Mouse (Mus musculus) 416B (cell line): ENCODE results near the gene Prm3.

Experiments
- DNase-seq: peaks from one replicate; pipeline ENCODE4 v3.0.0; 2011; ENCODE audit warnings: low read depth

Prm3 gene

GRCm38 (mm10) chr16:10770531-10771325, 20.0 kb downstream of the Prm3 start:
- DNase-seq = no peak

- no peak for DNase-seq
Measured at GRCm38 (mm10) chr16:10769661-10770060, 21.1 kb downstream of the Prm3 start.

- peak; percentile 87 for DNase-seq
Measured at GRCm38 (mm10) chr16:10768821-10769220, 21.9 kb downstream of the Prm3 start.

DNA sequence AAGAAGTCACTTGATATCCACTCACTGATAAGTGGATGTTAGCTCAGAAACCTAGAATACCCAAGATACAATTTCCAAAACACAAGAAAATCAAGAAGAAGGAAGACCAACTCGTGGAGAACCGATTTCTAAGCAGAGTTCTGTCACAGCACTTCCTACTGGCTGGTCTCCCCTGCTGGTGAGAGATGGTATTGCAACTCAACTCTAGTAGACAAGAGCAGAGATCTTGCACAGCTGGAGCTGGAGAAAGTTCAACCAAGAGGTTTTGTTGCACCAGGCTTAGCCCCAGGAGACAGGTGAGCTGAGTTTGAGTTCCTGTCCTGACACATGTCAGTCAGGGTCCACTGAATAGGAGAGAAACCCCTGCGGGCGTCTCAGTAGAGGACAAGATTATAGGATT, 23.6 kb downstream of the Prm3 start:
- DNase-seq = peak; percentile 84

DNA sequence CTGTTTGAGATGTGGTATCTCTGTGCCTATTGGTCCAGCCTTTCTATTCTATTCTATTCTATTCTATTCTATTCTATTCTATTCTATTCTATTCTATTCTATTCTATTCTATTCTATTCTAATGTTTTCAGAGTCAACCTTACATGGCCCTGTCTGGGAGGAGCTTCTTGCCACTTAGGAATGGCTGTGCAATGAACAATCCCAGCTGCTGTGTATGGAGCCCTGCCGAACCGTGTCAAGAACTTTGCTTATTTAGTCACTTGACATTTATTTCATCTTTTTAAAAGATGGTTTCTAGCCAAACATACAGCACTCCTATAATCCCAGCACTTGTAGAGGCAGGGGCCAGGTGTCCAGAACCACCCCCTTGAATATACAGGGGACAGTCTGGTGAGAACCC, 26.4 kb downstream of the Prm3 start:
- DNase-seq = no peak

- DNase-seq = no peak
Measured at GRCm38 (mm10) chr16:10763540-10764264, 27.0 kb downstream of the Prm3 start.

- DNase-seq = no peak
Measured at GRCm38 (mm10) chr16:10762569-10763180, 28.0 kb downstream of the Prm3 start.

DNA sequence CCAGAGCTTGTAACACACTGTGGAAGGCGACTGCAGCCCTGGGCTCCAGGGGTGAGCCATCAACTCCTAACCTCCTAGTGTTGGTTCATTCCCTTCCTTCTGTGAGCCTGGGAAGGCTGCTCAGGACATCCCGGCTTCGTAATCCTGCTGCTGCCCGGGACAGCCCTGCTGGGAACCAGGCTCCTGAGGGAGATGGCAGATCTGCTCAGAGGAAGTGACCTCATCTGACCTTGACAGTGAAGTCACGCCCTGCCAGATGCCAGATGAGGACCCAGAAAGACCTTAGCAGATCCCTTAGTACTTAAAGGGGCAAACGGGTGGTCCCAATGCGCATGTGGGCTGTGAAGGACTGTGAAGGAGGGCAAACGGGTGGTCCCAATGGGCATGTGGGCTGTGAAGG, 29.5 kb downstream of the Prm3 start:
- no peak for DNase-seq

DNA sequence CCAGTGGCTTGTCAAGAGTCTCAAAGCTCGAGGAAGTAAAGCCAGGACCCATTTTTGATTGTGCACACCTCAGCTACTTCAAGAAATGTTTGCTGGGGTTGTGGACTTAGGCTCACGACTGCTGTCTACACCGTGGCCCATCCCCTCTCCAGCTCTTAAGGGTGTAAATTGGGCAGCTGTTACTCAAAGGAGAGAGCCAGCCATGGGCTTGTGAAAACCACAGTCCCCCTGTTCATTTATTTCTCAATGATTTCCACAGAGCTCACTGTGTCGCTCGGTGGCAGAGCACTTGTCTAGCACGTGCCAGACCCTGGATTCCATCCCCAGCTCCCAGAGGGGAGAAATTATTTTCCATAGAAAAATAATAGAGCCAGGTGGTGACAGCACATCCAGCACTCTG, 34.5 kb downstream of the Prm3 start:
- DNase-seq = no peak

- DNase-seq = peak; percentile 95
Measured at GRCm38 (mm10) chr16:10754521-10755296, 36.0 kb downstream of the Prm3 start.

- DNase-seq = no peak
Measured at GRCm38 (mm10) chr16:10749824-10750223, 40.9 kb downstream of the Prm3 start.

GRCm38 (mm10) chr16:10749226-10749625, 41.5 kb downstream of the Prm3 start:
- no peak for DNase-seq

DNA sequence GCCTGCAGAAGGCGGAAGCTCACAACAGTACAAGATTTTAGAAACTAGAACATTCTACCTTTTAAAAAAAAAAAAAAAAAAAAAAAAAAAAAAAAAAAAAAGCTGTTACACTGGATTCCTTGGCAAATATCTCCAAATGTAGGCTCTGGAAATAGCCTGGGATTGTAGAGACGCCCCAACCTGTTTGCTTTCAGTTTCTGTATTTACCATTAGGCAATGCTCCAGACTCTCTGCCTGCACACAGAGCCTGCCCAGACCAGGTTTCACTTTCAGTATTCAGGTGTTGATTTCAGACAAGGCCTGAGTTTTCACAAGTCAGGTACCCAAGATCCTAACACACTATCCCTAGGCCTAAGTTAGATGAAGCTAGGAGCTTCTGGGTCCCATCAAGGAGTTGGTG, 49.6 kb downstream of the Prm3 start:
- DNase-seq = peak; percentile 30
